Mouse (Mus musculus): ENCODE data around the gene Psmb11.

GRCm38 (mm10) chr14:54583681-54584338 is 37.4 kb upstream of the Psmb11 start:
- TF ChIP-seq CTCF (IDR thresholded peaks at IDR 0.05) (peak; percentile 84), EP300 (IDR thresholded peaks at IDR 0.05) (no peak)

All from lung, postnatal 0 days (tissue).